Mouse (Mus musculus) hindbrain, embryonic 11.5 days (tissue): ENCODE measurements around the gene Ctc1. TPM values are rescaled to one million over a fixed set of nuclear protein-coding genes. Genes with fewer than 3 reads are reported as not detected.

Experiments used
- ATAC-seq: fragments of 200-750 bp; cut with Nextera tagmentation; 2 replicates; pipeline ENCODE4 v1.8.0; 2017; ENCODE audit warnings: mild to moderate bottlenecking, moderate TSS enrichment, moderate library complexity; ENCODE audit not compliant: low FRiP score
- DNase-seq: peaks from one replicate; pipeline ENCODE4 v3.0.0-alpha.2; 2015; ENCODE audit warnings: low spot score
- H3K27ac ChIP-seq: fragments of 300-500 bp; sonication (generic); 2 replicates; pipeline ENCODE4 v1.5.1; 2014; ENCODE audit warnings: mild to moderate bottlenecking, low read depth, low read length
- H3K27me3 ChIP-seq: fragments of 300-500 bp; sonication (generic); 2 replicates; pipeline ENCODE4 v1.6.1; 2014; ENCODE audit warnings: mild to moderate bottlenecking, low read length, moderate library complexity, mixed read lengths; ENCODE audit not compliant: control insufficient read depth, insufficient read depth
- H3K36me3 ChIP-seq: fragments of 300-500 bp; sonication (generic); 2 replicates; pipeline ENCODE4 v1.6.1; 2014; ENCODE audit warnings: mild to moderate bottlenecking, low read length, moderate library complexity, mixed read lengths; ENCODE audit not compliant: control insufficient read depth, insufficient read depth
- H3K4me1 ChIP-seq: fragments of 300-500 bp; sonication (generic); replicated peaks from 2 replicates; pipeline ENCODE4 v1.6.1; 2014; ENCODE audit warnings: low read length, mixed read lengths; ENCODE audit not compliant: control insufficient read depth, insufficient read depth
- H3K4me2 ChIP-seq: fragments of 300-500 bp; sonication (generic); replicated peaks from 2 replicates; pipeline ENCODE4 v1.6.1; 2014; ENCODE audit warnings: mild to moderate bottlenecking, low read depth, low read length
- H3K4me3 ChIP-seq: fragments of 300-500 bp; sonication (generic); 2 replicates; pipeline ENCODE4 v1.5.1; 2014; ENCODE audit warnings: low read depth, low read length
- H3K9ac ChIP-seq: fragments of 300-500 bp; sonication (generic); 2 replicates; pipeline ENCODE4 v1.6.1; 2014; ENCODE audit warnings: low read depth, low read length
- H3K9me3 ChIP-seq: fragments of 300-500 bp; sonication (generic); 2 replicates; pipeline ENCODE4 v1.6.1; 2016; ENCODE audit warnings: low read length; ENCODE audit not compliant: control insufficient read depth
- WGBS: fragments of 180-500 bp; shearing (Covaris S2); extraction: QIAGEN DNeasy Blood & Tissue Kit; methylation state at CpG from one replicate; pipeline ENCODE4 v1.1.7; 2014; 5-methylcytosine and 5-hydroxymethylcytosine counted together
- polyA plus RNA-seq: library from polyadenylated mRNA; unstranded; fragments of >200 nt; fragmentation: Nextera tagmentation; extraction: Ambion mirVana; gene quantifications from 2 replicates; pipeline ENCODE4 v1.2.1, GENCODE M21; 2014

Gene Ctc1
- polyA plus RNA-seq, 1 experiment from 2014 or later = 48.7 TPM

DNA sequence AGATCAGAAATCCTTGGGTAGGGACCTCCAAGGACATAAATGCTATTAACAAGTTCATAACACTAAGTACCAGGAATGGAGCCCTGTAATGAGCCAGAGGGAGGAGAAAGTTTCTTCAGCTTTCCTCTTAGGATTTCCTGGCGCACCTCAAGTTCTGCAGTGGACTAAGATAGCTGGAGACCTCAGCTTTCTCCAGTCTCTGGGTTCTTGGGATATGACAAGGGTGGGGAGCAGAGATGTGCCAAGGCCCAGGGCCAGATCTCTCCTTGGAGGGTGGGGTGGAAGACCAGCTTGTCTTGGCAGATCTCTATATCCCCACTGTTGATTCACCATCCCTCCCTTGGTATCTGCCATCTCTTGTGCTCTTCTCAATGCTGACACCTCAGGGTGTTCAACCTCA lies 40.1 kb upstream of the Ctc1 start:
- ATAC-seq (no peak), DNase-seq (no peak)
- Histone ChIP-seq H3K27me3 (no peaks in the 10 kb centered on the region), H3K27ac (no peak overlapping the region), H3K9ac (no peak overlapping the region), H3K9me3 (no peaks in the 10 kb centered on the region), H3K36me3 (no peaks in the 10 kb centered on the region), H3K4me2 (no peak overlapping the region), H3K4me3 (no peak overlapping the region), H3K4me1 (no peaks in the 10 kb centered on the region)
- WGBS = 80% methylated on average over 1 of the region's 1 CpGs

DNA sequence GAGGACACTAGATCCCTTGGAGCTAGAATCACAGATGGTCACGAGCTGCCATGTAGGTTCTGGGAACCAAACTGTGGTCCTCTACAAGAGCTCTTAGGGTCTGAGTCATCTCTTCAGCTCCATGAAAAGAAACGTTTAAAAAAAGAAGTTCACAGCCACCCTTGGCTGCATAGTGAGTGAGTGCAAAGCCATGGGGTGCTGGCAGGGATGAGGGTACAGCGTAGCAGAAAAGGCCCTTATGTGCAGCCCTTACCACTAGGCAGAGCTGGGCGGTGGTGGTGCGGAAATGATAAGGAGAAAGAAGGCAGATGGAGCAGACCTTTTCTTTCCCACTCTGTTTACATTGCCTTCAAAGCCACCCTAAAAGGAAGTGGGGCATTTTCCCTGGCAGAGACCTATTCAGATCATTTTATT lies 36.4 kb upstream of the Ctc1 start:
- DNase-seq (no peak), ATAC-seq (no peak)
- Histone ChIP-seq H3K27ac (no peak overlapping the region), H3K4me3 (no peak overlapping the region), H3K4me2 (no peak overlapping the region), H3K27me3 (no peaks in the 10 kb centered on the region), H3K4me1 (no peaks in the 10 kb centered on the region), H3K9ac (no peak overlapping the region), H3K9me3 (no peaks in the 10 kb centered on the region), H3K36me3 (no peaks in the 10 kb centered on the region)
- WGBS = 65% methylated on average over 5 of the region's 5 CpGs

DNA sequence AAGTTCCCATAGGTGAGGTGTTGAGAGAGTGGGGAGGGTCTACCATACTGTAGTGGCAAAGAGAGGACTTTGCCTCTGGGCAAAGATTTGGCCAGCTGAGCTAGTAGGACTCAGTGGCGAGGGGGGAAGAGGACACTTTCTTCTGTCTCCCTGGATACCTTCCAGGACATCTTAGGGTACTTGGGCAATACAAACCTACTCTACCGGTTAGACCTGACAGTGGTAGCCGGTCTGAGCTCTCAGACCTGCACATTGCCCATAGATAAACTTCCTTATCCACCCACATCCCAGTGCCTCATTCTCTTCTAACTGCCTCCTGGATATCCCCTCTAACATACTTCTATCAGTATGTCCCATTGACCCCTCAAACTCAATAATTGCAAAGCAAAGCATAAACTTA lies 34.8 kb upstream of the Ctc1 start:
- no peak for DNase-seq
- Histone ChIP-seq H3K4me3 (no peak overlapping the region), H3K4me1 (no peaks in the 10 kb centered on the region), H3K4me2 (no peak overlapping the region), H3K27me3 (no peaks in the 10 kb centered on the region), H3K9ac (no peak overlapping the region), H3K36me3 (no peaks in the 10 kb centered on the region), H3K27ac (no peak overlapping the region), H3K9me3 (no peaks in the 10 kb centered on the region)
- ATAC-seq = no peak
- 79% methylated on average over 3 of the region's 3 CpGs for WGBS

DNA sequence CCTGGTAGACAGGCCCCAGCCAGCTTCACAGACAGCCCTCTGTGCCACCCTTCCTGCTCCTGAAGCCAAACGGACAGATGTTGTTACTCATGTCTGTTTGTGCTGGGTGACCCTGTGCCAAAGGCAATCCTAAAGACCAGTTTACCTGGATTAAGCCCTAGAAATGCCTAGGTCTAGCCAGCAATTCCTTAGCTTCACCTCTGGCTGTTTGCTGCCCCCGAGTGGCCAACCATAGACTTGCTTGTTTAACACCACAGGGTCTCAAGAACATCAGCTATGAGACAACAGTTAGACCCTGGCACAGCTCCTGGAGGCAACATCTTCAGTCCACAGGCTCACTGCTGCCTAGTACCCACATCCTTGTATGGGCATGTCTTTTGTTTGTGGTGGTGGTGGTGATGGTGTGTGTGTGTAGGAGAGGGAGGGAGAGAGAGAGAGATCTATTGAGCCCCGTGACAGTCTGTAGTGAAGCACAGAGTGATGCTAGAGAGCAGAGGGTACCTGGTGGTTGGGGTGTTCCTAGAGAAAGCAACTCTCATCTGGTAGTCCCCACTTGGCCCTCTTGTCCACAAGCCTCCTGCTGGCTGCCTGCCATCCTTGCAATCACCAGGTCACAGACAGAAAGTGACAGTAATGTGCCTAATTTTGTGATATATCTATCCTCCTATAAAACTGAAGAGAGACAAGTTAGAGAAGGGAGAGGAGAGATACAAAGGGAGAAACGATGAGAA lies 32.9 kb upstream of the Ctc1 start:
- Histone ChIP-seq H3K4me3 (no peak overlapping the region), H3K4me1 (no peaks in the 10 kb centered on the region), H3K4me2 (no peak overlapping the region), H3K9me3 (no peaks in the 10 kb centered on the region), H3K36me3 (no peaks in the 10 kb centered on the region), H3K27me3 (no peaks in the 10 kb centered on the region), H3K27ac (no peak overlapping the region), H3K9ac (no peak overlapping the region)
- peak; percentile 82 for DNase-seq
- ATAC-seq = no peak
- 29% methylated on average over 4 of the region's 4 CpGs for WGBS

DNA sequence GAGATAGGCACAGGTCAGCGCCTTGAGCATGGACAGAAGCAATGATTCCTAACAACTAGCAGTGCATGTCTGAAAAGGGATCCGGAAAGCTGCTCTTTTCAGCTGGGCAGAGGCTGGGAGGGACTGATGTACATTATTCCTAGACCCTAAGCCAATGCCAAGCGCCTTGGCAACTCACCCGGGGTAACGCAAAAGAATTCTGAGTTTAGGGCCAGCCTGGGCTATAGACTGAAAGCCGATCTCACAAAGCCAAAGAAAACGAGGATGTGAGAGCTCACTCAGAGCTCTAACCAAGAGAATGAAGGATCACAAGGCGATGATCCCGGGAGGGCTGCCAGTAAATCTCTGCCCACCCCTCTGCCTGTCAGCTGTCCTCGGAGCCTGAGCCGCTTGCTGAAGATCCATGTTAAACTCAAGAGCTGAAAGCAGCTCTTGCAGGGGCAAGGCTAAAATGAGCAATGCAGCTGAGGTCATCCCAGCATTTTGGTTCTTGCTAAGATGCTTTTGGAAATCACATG lies 28.3 kb upstream of the Ctc1 start:
- Histone ChIP-seq H3K27me3 (no peaks in the 10 kb centered on the region), H3K4me3 (no peak overlapping the region), H3K27ac (no peak overlapping the region), H3K9ac (no peak overlapping the region), H3K4me1 (no peaks in the 10 kb centered on the region), H3K9me3 (no peaks in the 10 kb centered on the region), H3K36me3 (peaks cover 23% of the 10 kb centered on the region), H3K4me2 (no peak overlapping the region)
- WGBS = 92% methylated on average over 11 of the region's 11 CpGs
- DNase-seq (no peak), ATAC-seq (no peak)

DNA sequence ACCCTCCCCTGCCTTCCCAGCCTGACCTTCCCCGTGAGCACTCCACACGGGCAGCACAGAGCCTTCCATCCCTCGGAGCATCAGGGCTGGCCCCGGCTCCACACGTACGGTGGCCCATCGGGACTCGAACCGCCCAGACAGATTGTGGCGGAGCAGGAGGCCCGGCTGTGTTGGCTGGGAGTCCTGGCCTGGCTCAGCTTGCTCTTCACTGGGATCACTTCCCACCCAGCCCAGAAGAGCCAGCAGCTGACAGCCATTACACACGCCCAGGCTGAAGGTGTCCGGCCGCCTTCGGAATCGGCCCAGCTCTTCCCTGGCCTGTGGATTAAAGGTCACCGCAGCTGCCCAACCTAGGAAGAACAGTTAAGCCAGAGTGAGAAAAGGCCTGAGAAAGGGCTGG lies 27.4 kb upstream of the Ctc1 start:
- no peak overlapping the region for H3K4me2 ChIP-seq
- no peak overlapping the region for H3K27ac ChIP-seq
- H3K9me3 ChIP-seq = no peaks in the 10 kb centered on the region
- H3K4me3 ChIP-seq = no peak overlapping the region
- no peak for DNase-seq
- no peak overlapping the region for H3K9ac ChIP-seq
- H3K4me1 ChIP-seq = no peaks in the 10 kb centered on the region
- no peak for ATAC-seq
- no peaks in the 10 kb centered on the region for H3K27me3 ChIP-seq
- H3K36me3 ChIP-seq = peaks cover 28% of the 10 kb centered on the region
- 94% methylated on average over 17 of the region's 17 CpGs for WGBS

DNA sequence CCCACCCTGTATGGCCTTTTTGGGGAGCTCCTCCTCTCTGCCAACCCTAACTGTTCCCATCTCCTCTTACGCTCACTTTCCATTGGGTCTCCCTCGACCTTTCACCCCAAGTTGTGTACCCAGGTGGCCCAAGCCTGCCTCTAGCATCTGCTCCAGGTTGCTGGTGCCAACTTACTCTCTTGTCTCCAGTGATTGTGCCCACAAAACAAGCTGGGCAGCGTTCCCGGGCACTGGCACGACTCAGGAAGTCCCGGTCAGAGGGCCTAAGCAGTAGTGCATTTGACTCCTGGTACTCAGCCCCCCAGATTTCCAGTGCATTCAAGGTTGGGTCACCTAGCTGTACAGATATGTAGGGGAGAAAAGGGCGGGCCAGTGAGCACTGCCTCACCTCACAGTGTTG lies 22.6 kb upstream of the Ctc1 start:
- H3K9ac ChIP-seq = no peak overlapping the region
- H3K36me3 ChIP-seq = peaks cover 32% of the 10 kb centered on the region
- WGBS = 94% methylated on average over 7 of the region's 7 CpGs
- no peaks in the 10 kb centered on the region for H3K9me3 ChIP-seq
- DNase-seq (no peak), ATAC-seq (no peak)
- H3K27ac ChIP-seq = no peak overlapping the region
- no peaks in the 10 kb centered on the region for H3K4me1 ChIP-seq
- no peak overlapping the region for H3K4me3 ChIP-seq
- no peak overlapping the region for H3K4me2 ChIP-seq
- H3K27me3 ChIP-seq = no peaks in the 10 kb centered on the region

DNA sequence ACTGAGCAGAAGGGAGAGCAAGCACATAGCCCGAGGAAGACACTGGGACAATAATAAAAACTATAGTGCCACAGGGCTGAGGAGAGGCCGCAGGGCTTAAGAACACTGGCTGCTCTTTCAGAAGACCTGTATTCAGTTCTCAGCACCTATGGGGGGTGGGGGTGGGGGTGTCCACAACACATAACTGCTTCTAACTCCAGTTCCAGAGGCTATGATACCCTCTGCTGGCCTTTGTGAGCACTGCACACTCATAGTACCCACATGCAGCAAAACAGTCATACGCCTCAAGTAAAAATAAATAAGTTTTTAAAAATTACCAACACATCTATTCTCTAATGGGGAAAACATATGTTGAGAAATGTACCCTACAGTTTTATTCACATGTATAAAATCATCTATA lies 21.3 kb upstream of the Ctc1 start:
- Histone ChIP-seq H3K27ac (no peak overlapping the region), H3K4me3 (no peak overlapping the region), H3K36me3 (peaks cover 29% of the 10 kb centered on the region), H3K4me2 (no peak overlapping the region), H3K9me3 (no peaks in the 10 kb centered on the region), H3K27me3 (no peaks in the 10 kb centered on the region), H3K4me1 (no peaks in the 10 kb centered on the region), H3K9ac (no peak overlapping the region)
- no peak for ATAC-seq
- WGBS = 98% methylated on average over 3 of the region's 3 CpGs
- no peak for DNase-seq

DNA sequence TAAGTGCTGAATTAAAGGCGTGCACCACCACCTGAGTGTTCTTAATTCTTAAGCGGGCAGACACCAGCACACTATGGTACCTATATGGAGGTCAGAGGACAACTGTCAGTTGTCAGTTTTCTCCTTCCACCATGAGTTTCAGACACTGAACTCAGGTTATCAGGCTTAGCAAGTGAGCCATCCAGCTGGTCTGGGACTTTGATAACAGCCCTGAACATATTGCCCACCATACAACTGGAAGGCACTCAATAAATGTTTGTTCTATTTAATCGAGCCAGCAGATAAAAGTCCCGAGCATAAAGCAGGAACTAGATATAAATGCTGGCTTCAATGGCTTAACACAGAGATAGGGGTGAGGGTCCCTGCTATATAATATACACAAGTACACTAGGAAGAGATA lies 18.6 kb upstream of the Ctc1 start:
- H3K27ac ChIP-seq = no peak overlapping the region
- H3K36me3 ChIP-seq = peaks cover 21% of the 10 kb centered on the region
- ATAC-seq = no peak

More for the DNA sequence above, 18.6 kb upstream of the Ctc1 start:
- DNase-seq = no peak
- H3K4me3 ChIP-seq = no peak overlapping the region
- H3K9me3 ChIP-seq = no peaks in the 10 kb centered on the region
- 89% methylated on average over 4 of the region's 4 CpGs for WGBS
- H3K4me2 ChIP-seq = no peak overlapping the region
- no peaks in the 10 kb centered on the region for H3K27me3 ChIP-seq
- no peak overlapping the region for H3K9ac ChIP-seq
- no peaks in the 10 kb centered on the region for H3K4me1 ChIP-seq
